Mouse (Mus musculus) G1E (cell line): ENCODE data around the gene Aldh3a1. TPM values are rescaled to one million over a fixed set of nuclear protein-coding genes. Genes with fewer than 3 reads are reported as not detected.
"Not testable (repeated sequence)": the region's sequence is repeated elsewhere in the genome, so short reads cannot be mapped to it uniquely, and the experiment has no call there.

Experiments
- ATAC-seq: 2 replicates; pipeline ENCODE4 v1.8.0; 2016; ENCODE audit warnings: mild to moderate bottlenecking; ENCODE audit not compliant: insufficient number of reproducible peaks, poor library complexity, low FRiP score, severe bottlenecking; ENCODE audit errors: extremely low read depth
- DNase-seq: peaks from one replicate; pipeline ENCODE4 v3.0.0; 2012; ENCODE audit warnings: low spot score
- H3K27me3 ChIP-seq: 2 replicates; pipeline ENCODE4 v1.6.1; 2012; ENCODE audit warnings: mild to moderate bottlenecking, low read length, inconsistent platforms; ENCODE audit not compliant: insufficient read depth
- H3K36me3 ChIP-seq: replicated peaks from 2 replicates; pipeline ENCODE3; 2012; ENCODE audit warnings: mild to moderate bottlenecking, inconsistent platforms
- H3K4me1 ChIP-seq: 2 replicates; pipeline ENCODE4 v1.6.1; 2012; ENCODE audit warnings: low read depth, low read length, inconsistent platforms, mixed read lengths; ENCODE audit not compliant: insufficient read depth
- H3K4me3 ChIP-seq: 2 replicates; pipeline ENCODE4 v1.5.1; 2012; ENCODE audit warnings: low read depth, mild to moderate bottlenecking, inconsistent platforms, low read length, moderate library complexity, mixed read lengths
- H3K9me3 ChIP-seq: replicated peaks from 2 replicates; pipeline ENCODE4 v1.6.1; 2012; ENCODE audit warnings: inconsistent platforms
- CTCF ChIP-seq: IDR thresholded peaks from 2 replicates; pipeline ENCODE4 v1.5.1; 2012; ENCODE audit warnings: low read depth, low read length, inconsistent platforms, mixed read lengths
- GATA1 ChIP-seq: IDR thresholded peaks from 2 replicates; pipeline ENCODE4 v1.6.1; 2012; ENCODE audit warnings: borderline replicate concordance, low read length, inconsistent platforms, mixed read lengths
- GATA2 ChIP-seq: IDR thresholded peaks from 2 replicates; pipeline ENCODE4 v1.6.1; 2012; ENCODE audit warnings: low read depth, low read length, inconsistent platforms, borderline replicate concordance
- POLR2AphosphoS5 ChIP-seq: IDR thresholded peaks from 2 replicates; pipeline ENCODE4 v1.6.1; 2012; ENCODE audit warnings: low read depth, low read length, inconsistent platforms; ENCODE audit not compliant: insufficient replicate concordance
- TAL1 ChIP-seq: conservative IDR thresholded peaks from 2 replicates; pipeline ENCODE4 v1.6.1; 2012; ENCODE audit warnings: low read depth, low read length, inconsistent platforms, mixed read lengths
- polyA plus RNA-seq: library from polyadenylated mRNA; stranded (reverse); fragments of >175 nt; gene quantifications from 2 replicates; pipeline ENCODE4 v1.2.3, GENCODE M21; 2012
- total RNA-seq, 2 experiments: library from RNA; stranded (forward) in 1 of 2; stranded (reverse) in 1 of 2; fragments of 200-1000 nt in 1 of 2; fragments of >200 nt in 1 of 2; fragmentation: Nextera tagmentation in 1 of 2; gene quantifications; 2 replicates each; pipeline ENCODE4 v1.2.3; 2014 to 2017

The Aldh3a1 gene
- total and polyA plus RNA-seq, 3 experiments: 0.98 TPM; not detected in 2

- Histone ChIP-seq H3K36me3 (peaks cover 11% of the 10 kb centered on the region), H3K4me3 (no peak overlapping the region), H3K27me3 (no peaks in the 10 kb centered on the region; the same call in 1 of the 2 replicates), H3K4me1 (peaks cover 24% of the 10 kb centered on the region), H3K9me3 (no peaks in the 10 kb centered on the region)
- no peak for TF ChIP-seq POLR2AphosphoS5
- no peak for ATAC-seq
- no peak for DNase-seq
Observed at GRCm38 (mm10) chr11:61176321-61176720, 31.0 kb upstream of the Aldh3a1 start.

- Histone ChIP-seq H3K36me3 (no peaks in the 10 kb centered on the region), H3K4me3 (no peak overlapping the region), H3K4me1 (peaks cover 13% of the 10 kb centered on the region), H3K27me3 (peaks cover 8% of the 10 kb centered on the region; the same call in 1 of the 2 replicates), H3K9me3 (no peaks in the 10 kb centered on the region)
- ATAC-seq: no peak
- no peak for DNase-seq
- TF ChIP-seq POLR2AphosphoS5 (no peak), TAL1 (no peak), CTCF (no peak), GATA1 (no peak), GATA2 (no peak)
Observed at GRCm38 (mm10) chr11:61180361-61180760, 27.0 kb upstream of the Aldh3a1 start.

GRCm38 (mm10) chr11:61181624-61182023, 25.7 kb upstream of the Aldh3a1 start:
- no peaks in the 10 kb centered on the region for H3K36me3 ChIP-seq
- H3K4me1 ChIP-seq: peaks cover 2% of the 10 kb centered on the region; the same call in 1 of the 2 replicates
- peaks cover 8% of the 10 kb centered on the region; the same call in 1 of the 2 replicates for H3K27me3 ChIP-seq
- H3K4me3 ChIP-seq: no peak overlapping the region
- DNase-seq (no peak), ATAC-seq (no peak)
- TF ChIP-seq TAL1 (no peak), GATA1 (no peak), CTCF (no peak), GATA2 (no peak)
- H3K9me3 ChIP-seq: no peaks in the 10 kb centered on the region

GRCm38 (mm10) chr11:61183820-61184219, 23.5 kb upstream of the Aldh3a1 start:
- ATAC-seq (no peak), DNase-seq (no peak)
- Histone ChIP-seq H3K36me3 (no peaks in the 10 kb centered on the region), H3K4me1 (no peaks in the 10 kb centered on the region), H3K4me3 (no peak overlapping the region), H3K9me3 (no peaks in the 10 kb centered on the region), H3K27me3 (peaks cover 8% of the 10 kb centered on the region; the same call in 1 of the 2 replicates)
- TF ChIP-seq POLR2AphosphoS5 (no peak), CTCF (no peak)

- H3K4me3 ChIP-seq: no peak overlapping the region
- DNase-seq: no peak
- TF ChIP-seq POLR2AphosphoS5 (no peak), GATA1 (no peak), CTCF (no peak), GATA2 (no peak), TAL1 (no peak)
- H3K9me3 ChIP-seq: no peaks in the 10 kb centered on the region
- ATAC-seq: no peak
- H3K36me3 ChIP-seq: no peaks in the 10 kb centered on the region
- H3K4me1 ChIP-seq: no peaks in the 10 kb centered on the region
- H3K27me3 ChIP-seq: peaks cover 24% of the 10 kb centered on the region
Observed at GRCm38 (mm10) chr11:61190776-61191175, 16.6 kb upstream of the Aldh3a1 start.

GRCm38 (mm10) chr11:61192123-61192522, 15.2 kb upstream of the Aldh3a1 start:
- H3K4me1 ChIP-seq: not testable (repeated sequence)
- H3K27me3 ChIP-seq: peaks cover 28% of the 10 kb centered on the region

GRCm38 (mm10) chr11:61192779-61193178, 14.6 kb upstream of the Aldh3a1 start:
- TF ChIP-seq GATA2 (no peak), CTCF (no peak)
- H3K27me3 ChIP-seq: peaks cover 33% of the 10 kb centered on the region
- DNase-seq (no peak), ATAC-seq (no peak)
- no peaks in the 10 kb centered on the region for H3K36me3 ChIP-seq
- no peak overlapping the region for H3K4me3 ChIP-seq
- H3K4me1 ChIP-seq: no peaks in the 10 kb centered on the region
- H3K9me3 ChIP-seq: no peaks in the 10 kb centered on the region

More at GRCm38 (mm10) chr11:61192123-61192522, 15.2 kb upstream of the Aldh3a1 start:
- not testable (repeated sequence) for ATAC-seq, H3K9me3 ChIP-seq, H3K4me3 ChIP-seq, DNase-seq, H3K36me3 ChIP-seq
